Mouse (Mus musculus) midbrain, postnatal 0 days (tissue): ENCODE data around the gene Rtn4r. TPM values are rescaled to one million over a fixed set of nuclear protein-coding genes. Genes with fewer than 3 reads are reported as not detected.

Source experiments
- ATAC-seq: fragments of 200-750 bp; cut with Nextera tagmentation; 2 replicates; pipeline ENCODE4 v1.8.0; 2017; ENCODE audit warnings: moderate number of reproducible peaks, mild to moderate bottlenecking, moderate TSS enrichment, moderate library complexity; ENCODE audit not compliant: low FRiP score
- DNase-seq: peaks from one replicate; pipeline ENCODE4 v3.0.0-alpha.2; 2015; ENCODE audit warnings: low spot score
- H3K27ac ChIP-seq: fragments of 300-500 bp; sonication (generic); 2 replicates; pipeline ENCODE4 v1.5.1; 2014; ENCODE audit warnings: low read depth, mild to moderate bottlenecking, low read length, mixed read lengths
- H3K27me3 ChIP-seq: fragments of 300-500 bp; sonication (generic); 2 replicates; pipeline ENCODE4 v1.6.1; 2014; ENCODE audit warnings: low read length, control low read depth, mixed read lengths; ENCODE audit not compliant: insufficient read depth
- H3K36me3 ChIP-seq: fragments of 300-500 bp; sonication (generic); 2 replicates; pipeline ENCODE4 v1.6.1; 2014; ENCODE audit warnings: low read length, control low read depth, mixed read lengths; ENCODE audit not compliant: insufficient read depth
- H3K4me1 ChIP-seq: fragments of 300-500 bp; sonication (generic); 2 replicates; pipeline ENCODE4 v1.6.1; 2014; ENCODE audit warnings: mild to moderate bottlenecking, control low read depth, antibody characterized with exemption, low read length, mixed read lengths; ENCODE audit not compliant: insufficient read depth
- H3K4me2 ChIP-seq: fragments of 300-500 bp; sonication (generic); 2 replicates; pipeline ENCODE4 v1.6.1; 2014; ENCODE audit warnings: low read depth, mild to moderate bottlenecking, low read length, mixed read lengths; ENCODE audit not compliant: poor library complexity, severe bottlenecking
- H3K4me3 ChIP-seq: fragments of 300-500 bp; sonication (generic); 2 replicates; pipeline ENCODE4 v1.5.1; 2014; ENCODE audit warnings: low read depth, mild to moderate bottlenecking, low read length, moderate library complexity
- H3K9ac ChIP-seq: fragments of 300-500 bp; sonication (generic); replicated peaks from 2 replicates; pipeline ENCODE4 v1.6.1; 2014; ENCODE audit warnings: mild to moderate bottlenecking, low read length, moderate library complexity, mixed read lengths; ENCODE audit not compliant: poor library complexity, severe bottlenecking
- H3K9me3 ChIP-seq: fragments of 300-500 bp; sonication (generic); 2 replicates; pipeline ENCODE4 v1.6.1; 2016; ENCODE audit warnings: low read length, control low read depth
- CTCF ChIP-seq: IDR thresholded peaks from 2 replicates; pipeline ENCODE4 v1.5.1; 2016; ENCODE audit warnings: antibody characterized with exemption, mild to moderate bottlenecking
- WGBS: fragments of 180-500 bp; shearing (Covaris S2); extraction: QIAGEN DNeasy Blood & Tissue Kit; methylation state at CpG from one replicate; pipeline ENCODE4 v1.1.7; 2014; 5-methylcytosine and 5-hydroxymethylcytosine counted together
- polyA plus RNA-seq: library from polyadenylated mRNA; unstranded; fragments of >200 nt; fragmentation: Nextera tagmentation; extraction: Ambion mirVana; gene quantifications from 2 replicates; pipeline ENCODE4 v1.2.1, GENCODE M21; 2015
- total RNA-seq: library from RNA; depleted of rRNA; stranded (reverse); fragments of >200 nt; gene quantifications from 2 replicates; pipeline ENCODE4 v1.2.3, GENCODE M21; 2014

The Rtn4r gene
- total and polyA plus RNA-seq, 2 experiments from 2014 or later: 32.3 to 71.7 TPM

DNA sequence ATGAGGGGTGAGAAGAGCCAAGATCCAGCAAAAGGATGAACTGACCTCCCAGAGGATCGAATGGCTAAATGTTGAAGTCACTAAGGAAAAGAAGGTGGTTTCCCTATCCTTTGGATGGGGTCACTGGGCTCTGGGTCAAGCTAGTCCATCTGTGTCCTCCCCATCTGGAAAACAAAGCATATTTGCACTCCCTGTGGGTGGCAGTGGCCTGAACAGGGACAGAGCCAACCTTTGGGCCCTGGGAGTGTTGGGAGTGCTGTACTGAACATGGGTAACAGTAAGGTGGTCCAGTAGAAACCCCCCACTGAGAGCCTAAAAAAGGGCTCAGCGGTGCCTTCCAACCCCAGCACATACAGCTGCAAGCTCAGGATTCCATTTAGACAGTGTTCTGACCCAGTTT, 4.7 kb upstream of the Rtn4r start:
- Histone ChIP-seq H3K4me2 (no peak overlapping the region), H3K4me1 (no peaks in the 10 kb centered on the region; the same call in 1 of the 2 replicates), H3K4me3 (no peak overlapping the region), H3K9ac (no peak overlapping the region), H3K36me3 (no peaks in the 10 kb centered on the region), H3K27ac (no peak overlapping the region), H3K9me3 (no peaks in the 10 kb centered on the region), H3K27me3 (no peaks in the 10 kb centered on the region)
- TF ChIP-seq CTCF: no peak
- DNase-seq (no peak), ATAC-seq (no peak)
- 69% methylated on average over 2 of the region's 2 CpGs for WGBS

DNA sequence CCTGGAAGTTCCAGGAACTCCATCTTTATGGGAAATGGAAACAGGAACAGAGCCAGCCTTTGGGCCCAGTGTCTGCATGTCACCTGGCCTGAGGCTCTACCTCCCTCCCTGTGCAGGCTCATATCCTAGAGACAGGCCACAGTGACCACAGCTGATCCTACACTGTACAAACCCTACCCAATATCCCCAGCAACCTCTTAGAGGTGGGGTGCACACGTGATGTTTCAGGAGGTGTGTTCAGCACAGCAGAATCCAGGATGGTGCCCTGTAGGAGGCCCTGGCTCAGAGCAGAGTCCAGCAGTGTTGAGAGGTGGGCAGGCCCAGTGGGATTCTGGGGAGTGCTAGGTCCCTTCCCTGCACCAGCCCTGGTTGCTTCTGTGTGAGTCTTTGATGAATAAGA, 4.0 kb upstream of the Rtn4r start:
- H3K36me3 ChIP-seq: no peaks in the 10 kb centered on the region
- 53% methylated on average over 1 of the region's 1 CpGs for WGBS

DNA sequence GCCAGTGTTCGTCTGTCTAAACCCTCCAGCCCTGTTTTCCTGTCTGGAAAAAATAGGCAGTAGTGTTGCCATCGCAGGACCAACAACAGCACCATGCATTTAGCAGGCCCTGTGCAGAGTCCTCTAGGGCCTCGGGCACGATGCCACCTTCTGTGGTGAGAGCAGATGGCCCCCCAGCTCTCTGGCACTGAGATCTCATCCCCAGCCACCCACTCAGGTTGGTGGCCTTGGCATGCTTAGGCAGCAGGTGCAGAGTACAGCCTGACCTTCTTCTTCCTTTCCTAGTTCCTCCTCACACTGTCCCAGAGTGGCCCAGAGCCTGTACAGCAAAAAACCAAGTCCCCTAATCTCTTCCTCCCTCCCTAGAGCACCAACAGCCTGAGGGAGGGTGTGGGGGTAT, 3.4 kb upstream of the Rtn4r start:
- no peak overlapping the region for H3K9ac ChIP-seq
- no peaks in the 10 kb centered on the region for H3K9me3 ChIP-seq
- H3K4me1 ChIP-seq: peaks cover under 1% of the 10 kb centered on the region
- DNase-seq: no peak
- H3K27me3 ChIP-seq: no peaks in the 10 kb centered on the region
- 65% methylated on average over 4 of the region's 4 CpGs for WGBS
- ATAC-seq: no peak
- no peak overlapping the region for H3K4me2 ChIP-seq
- no peaks in the 10 kb centered on the region for H3K36me3 ChIP-seq
- H3K4me3 ChIP-seq: no peak overlapping the region
- TF ChIP-seq CTCF: no peak
- H3K27ac ChIP-seq: no peak overlapping the region

More for the DNA sequence above, 4.0 kb upstream of the Rtn4r start:
- Histone ChIP-seq H3K27ac (no peak overlapping the region), H3K4me1 (no peaks in the 10 kb centered on the region; the same call in 1 of the 2 replicates), H3K4me2 (no peak overlapping the region), H3K9ac (no peak overlapping the region), H3K27me3 (no peaks in the 10 kb centered on the region), H3K9me3 (no peaks in the 10 kb centered on the region), H3K4me3 (no peak overlapping the region)
- no peak for DNase-seq
- no peak for ATAC-seq
- no peak for TF ChIP-seq CTCF

DNA sequence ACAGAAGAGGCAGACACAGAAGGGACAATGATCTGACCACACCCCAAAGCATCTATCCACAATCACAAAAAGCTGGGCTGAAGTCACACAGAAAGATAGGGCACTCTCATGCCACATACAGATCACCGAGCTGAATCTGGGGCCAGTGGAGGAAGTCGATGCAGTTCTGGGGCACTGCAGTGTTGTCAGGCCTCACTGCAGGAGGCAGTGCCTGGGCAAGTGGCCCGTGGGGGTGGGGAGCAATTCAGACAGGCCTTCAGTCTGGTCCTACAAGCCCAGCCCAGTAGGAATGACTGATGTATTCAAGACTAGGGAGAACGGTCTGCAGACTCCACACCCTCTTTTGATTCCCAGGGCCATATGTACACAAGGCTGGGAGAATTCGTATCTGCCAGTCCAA, 2.8 kb upstream of the Rtn4r start:
- Histone ChIP-seq H3K4me1 (peaks cover 6% of the 10 kb centered on the region), H3K4me2 (no peak overlapping the region), H3K9me3 (no peaks in the 10 kb centered on the region), H3K27me3 (no peaks in the 10 kb centered on the region), H3K36me3 (no peaks in the 10 kb centered on the region), H3K4me3 (no peak overlapping the region), H3K9ac (no peak overlapping the region), H3K27ac (no peak overlapping the region)
- TF ChIP-seq CTCF: no peak
- WGBS: 35% methylated on average over 5 of the region's 5 CpGs
- DNase-seq (no peak), ATAC-seq (no peak)

DNA sequence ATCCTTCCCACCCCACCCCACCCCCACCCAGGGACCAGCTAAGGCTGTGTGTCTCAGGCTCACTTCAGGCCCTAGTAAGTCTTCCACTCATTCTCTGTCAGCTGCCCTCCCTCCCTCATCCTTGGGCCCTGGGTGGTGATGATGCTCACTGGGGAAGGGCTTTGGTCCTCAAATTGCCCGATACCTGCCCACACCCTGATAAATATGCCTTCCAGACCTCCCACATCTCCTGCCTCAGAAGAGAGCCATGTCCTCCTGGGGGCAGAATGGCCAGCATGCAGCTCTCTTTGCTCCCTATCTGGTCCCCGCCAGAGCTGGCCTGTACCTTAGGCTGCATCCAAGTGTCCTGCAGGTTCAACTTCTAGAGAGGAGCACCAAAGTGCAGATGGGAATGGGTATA, 2.3 kb upstream of the Rtn4r start:
- WGBS: 93% methylated on average over 2 of the region's 2 CpGs
- Histone ChIP-seq H3K27me3 (no peaks in the 10 kb centered on the region), H3K4me3 (no peak overlapping the region), H3K9me3 (no peaks in the 10 kb centered on the region), H3K36me3 (no peaks in the 10 kb centered on the region), H3K27ac (no peak overlapping the region), H3K4me1 (peaks cover 7% of the 10 kb centered on the region), H3K9ac (no peak overlapping the region), H3K4me2 (no peak overlapping the region)
- TF ChIP-seq CTCF: no peak
- ATAC-seq: no peak
- no peak for DNase-seq

DNA sequence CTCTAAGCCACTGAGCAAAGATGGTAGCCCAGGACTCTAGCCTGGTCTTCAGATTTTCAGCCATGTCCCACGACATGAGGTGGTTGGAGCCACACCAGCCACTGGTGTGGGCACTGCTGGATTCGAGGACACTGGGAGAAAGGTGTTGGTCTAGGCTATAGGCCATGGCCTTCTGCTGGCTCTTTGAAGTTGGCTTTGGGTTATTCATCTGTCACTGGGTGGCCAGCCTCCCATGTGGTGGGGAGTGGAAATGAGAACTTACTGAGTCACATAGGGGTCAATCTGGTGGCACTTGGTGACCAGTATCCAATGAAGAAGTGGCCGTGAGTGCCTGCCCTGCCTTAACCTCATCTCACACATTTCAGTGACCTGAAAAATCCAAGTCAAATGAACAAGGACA, 1.2 kb upstream of the Rtn4r start:
- no peak overlapping the region for H3K9ac ChIP-seq
- no peak overlapping the region for H3K4me3 ChIP-seq
- no peak for ATAC-seq
- 87% methylated on average over 3 of the region's 3 CpGs for WGBS
- TF ChIP-seq CTCF: no peak
- no peak for DNase-seq
- peaks cover 13% of the 10 kb centered on the region for H3K4me1 ChIP-seq
- H3K27me3 ChIP-seq: no peaks in the 10 kb centered on the region
- no peak overlapping the region for H3K27ac ChIP-seq
- H3K36me3 ChIP-seq: no peaks in the 10 kb centered on the region
- no peaks in the 10 kb centered on the region for H3K9me3 ChIP-seq
- no peak overlapping the region for H3K4me2 ChIP-seq
